Mouse (Mus musculus): Measurements from ENCODE around the gene Dclk1.
A peak's percentile ranks its signal among the peaks of the same experiment; 100 is the strongest.
"Not testable (repeated sequence)": the region's sequence is repeated elsewhere in the genome, so short reads cannot be mapped to it uniquely, and the experiment has no call there.

Dclk1 gene

DNA sequence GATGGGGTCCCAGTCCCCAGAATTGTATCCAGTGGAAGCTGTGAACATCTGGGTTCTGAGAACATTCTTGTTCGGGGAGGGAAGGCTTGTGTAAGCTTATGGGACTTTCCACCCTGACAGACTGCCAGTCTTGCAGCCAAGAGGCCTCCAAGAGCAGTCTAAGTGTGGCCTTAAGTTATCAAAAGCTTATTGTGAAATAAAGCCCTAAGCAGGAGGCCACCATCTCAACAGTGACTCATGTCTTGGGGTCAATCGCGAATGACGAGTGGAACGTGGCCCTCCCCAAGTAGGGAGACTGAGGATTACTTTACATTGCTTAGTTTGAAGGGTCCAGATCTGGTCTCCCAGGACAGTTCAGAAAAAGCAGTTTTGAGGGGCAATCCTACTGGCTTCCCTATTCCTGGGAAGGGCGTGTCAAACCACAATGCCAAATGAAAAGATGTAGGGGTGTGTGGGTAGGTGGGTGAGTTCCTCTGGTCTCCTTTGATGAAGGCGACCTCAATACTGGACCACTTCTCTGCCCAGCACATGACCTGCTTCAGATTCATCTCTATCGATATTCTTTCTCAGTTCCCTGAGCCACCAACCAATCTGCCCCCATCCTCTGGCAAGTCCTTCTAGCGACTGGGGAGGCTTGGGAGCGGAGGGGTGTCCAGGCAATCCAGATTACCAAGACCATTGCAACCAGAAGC is at the start of gene Dclk1:
Gene Dclk1 (plus strand): TSS at position 635 of the 692 bp plus-strand sequence.
- peak; percentile 14 for DNase-seq (ENCODE audit: low spot score)

- DNase-seq (ENCODE audit: low spot score): no peak
These were observed 48.8 kb upstream of the Dclk1 start for GRCm38 (mm10) chr3:55193351-55193750.

DNA sequence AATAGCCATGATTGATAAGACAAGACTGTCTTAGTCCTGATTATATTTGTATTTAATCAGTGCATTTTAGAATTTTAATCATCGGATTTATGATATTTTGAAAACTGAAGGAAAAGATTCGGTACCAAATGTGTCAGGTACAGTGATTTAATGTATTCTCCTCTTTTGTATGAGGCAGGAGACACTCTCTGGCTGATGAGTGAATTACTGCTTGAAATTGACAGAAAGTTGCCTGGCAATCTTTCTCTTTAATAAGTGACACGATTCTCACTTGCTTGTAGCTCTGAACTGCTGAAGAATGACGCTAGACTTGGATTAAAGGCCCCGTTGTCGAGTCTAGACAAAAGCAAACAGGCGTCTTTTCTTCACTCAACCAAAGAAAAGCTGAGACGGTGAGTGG is 47.4 kb upstream of the Dclk1 start:
- DNase-seq (ENCODE audit: low spot score): no peak

DNA sequence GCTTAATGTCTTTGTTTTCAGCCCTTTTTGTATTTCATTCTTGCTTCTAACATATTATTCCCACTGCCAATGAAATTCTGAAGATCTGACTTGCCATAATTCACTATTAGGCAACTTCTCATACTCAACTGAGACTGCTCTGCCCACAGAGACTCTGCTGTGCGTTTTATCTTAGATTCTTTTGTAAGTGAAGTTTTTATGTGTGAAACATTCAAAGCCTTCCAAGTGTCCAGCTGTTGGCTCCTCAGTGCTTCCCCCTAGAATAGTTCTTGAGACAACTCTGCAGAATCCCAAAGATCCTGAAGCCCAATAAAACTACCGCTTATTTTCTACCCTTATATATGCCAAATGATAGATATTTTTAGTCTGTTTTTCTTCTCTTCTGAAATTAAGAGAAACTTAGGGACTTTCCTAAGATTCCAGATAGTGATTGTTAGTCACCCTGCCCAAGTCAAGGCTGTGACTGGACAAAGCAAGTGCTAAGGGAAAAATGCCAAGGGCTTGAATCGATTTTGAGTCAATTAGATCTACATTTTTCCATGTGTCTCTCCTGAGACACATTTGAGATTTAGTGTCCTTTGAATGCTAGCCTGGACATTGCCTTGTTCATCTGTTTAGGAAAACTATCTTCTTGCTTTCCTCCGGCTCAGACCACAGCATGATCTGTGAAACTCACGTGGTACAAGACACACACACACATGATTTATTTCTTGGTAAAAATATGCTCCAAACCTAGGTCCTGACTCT is 46.4 kb upstream of the Dclk1 start:
- no peak for DNase-seq (ENCODE audit: low spot score)

GRCm38 (mm10) chr3:55196328-55196710 is 45.8 kb upstream of the Dclk1 start:
- DNase-seq (ENCODE audit: low spot score): no peak

DNA sequence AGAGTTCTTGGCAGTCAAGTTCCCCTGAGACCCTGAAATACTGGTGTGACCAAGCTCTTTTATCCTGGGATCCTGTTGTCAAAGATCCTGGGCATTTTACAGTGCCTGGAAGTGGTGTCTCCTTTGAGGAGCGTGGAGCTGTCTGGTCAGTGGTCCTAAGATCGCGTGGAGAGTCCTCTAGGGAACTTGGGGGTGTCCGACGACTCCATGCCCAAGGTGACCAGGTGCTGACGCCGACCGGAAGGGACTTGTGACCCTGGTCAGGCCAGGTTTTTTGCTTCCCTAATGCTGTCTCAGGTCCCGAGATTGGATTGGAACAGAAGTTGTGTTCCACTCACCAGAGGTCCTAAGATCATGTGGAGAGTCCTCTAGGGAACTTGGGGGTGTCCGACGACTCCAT is 38.5 kb upstream of the Dclk1 start:
- DNase-seq (ENCODE audit: low spot score): not testable (repeated sequence)

DNA sequence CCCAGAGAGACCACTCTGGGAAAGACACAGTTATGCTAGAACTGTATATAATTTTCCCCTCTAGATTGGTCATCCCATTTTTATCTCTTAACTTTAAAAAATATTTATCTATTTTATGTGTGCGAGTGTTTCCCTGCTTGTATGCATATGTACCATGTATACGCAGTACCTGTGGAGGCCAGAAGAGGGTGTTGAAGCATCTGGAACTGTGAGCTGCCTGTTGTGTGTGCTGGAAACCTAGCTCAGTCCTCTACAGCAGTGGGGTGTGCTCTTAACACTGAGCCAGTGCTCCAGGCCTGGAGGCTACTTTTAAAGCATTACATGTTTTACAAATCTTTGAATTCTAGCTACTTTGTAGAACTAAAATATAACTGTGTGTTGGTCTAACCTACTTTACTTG is 35.8 kb upstream of the Dclk1 start:
- no peak for DNase-seq (ENCODE audit: low spot score)

- no peak for DNase-seq (ENCODE audit: low spot score)
These were observed 34.5 kb upstream of the Dclk1 start for GRCm38 (mm10) chr3:55207665-55208064.

- DNase-seq (ENCODE audit: low spot score): no peak
These were observed 29.9 kb upstream of the Dclk1 start for GRCm38 (mm10) chr3:55212254-55212653.

- DNase-seq (ENCODE audit: low spot score): no peak
These were observed 28.4 kb upstream of the Dclk1 start for GRCm38 (mm10) chr3:55213785-55214184.

DNA sequence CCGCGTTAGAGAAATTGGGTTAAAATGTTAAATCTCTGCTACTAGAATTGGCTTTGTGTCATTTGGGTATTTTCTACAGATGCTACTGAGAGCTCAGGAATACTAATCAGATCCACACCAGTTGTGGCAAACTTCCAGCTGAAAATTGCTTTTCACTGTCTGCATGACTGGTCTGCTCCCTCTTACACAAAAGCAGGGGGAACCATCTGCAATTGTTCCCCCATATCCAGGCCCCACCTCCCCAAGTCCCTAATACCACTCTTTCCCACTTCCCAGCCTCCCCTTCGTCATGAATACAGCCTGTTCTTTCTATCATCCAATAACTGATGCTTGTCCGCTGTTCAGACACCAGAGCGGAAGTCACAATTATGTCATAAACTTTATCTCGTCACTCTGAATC is 27.8 kb upstream of the Dclk1 start:
- no peak for DNase-seq (ENCODE audit: low spot score)

DNA sequence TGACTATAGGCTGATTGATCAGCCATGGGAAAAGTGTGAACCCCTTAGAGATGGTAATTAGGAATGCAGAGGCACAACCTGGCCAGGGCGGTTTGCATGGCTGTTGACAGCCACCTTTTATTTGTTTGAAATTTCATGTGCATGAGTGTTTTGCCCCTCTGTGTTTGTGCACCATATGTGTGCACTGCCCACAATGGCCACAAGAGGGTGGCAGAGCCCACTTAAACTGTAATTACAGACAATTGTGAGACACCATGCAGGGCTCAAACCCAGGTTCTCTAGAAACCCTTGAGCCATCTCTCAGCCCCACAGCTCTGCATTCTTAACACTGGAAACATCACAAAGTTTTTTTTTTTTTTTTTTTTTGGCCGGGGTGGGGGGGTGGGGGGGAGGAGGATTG is 19.7 kb upstream of the Dclk1 start:
- no peak for DNase-seq (ENCODE audit: low spot score)

GRCm38 (mm10) chr3:55223862-55224261 is 18.3 kb upstream of the Dclk1 start:
- no peak for DNase-seq (ENCODE audit: low spot score)

DNA sequence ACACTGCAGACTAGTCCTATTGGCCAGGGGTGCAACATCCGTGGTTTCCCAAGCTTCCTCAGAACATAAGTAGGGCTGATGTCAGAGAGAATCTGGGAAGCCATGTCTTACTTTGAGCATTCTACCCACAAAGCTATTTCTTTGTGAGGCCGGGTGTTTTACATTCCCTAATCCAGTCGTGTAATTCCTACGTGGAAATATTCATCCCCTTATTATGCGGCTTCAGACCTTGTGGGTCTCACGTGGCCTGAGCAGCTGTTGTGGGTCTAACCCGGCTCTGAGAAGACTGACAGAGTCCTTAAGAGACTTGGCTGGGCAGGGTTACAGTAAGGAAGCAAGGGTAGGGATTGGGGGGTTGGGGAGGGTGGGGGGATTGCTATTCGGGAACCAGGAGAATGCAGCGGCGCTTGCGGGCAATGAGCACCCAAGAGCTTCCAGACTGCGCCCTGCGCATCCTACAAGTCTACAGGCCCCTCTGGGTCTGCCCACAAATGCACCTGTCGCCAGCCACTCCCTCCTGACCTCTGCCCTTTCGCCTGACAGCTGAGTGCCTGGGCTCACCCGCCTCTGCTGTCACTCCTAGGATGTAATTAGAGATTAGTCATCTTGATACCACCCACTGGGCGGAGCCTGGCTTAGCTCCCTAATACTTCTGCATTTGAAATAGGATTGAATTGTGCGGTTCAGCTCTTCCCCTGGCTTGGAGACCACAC is 15.5 kb upstream of the Dclk1 start:
- DNase-seq (ENCODE audit: low spot score): no peak

GRCm38 (mm10) chr3:55227214-55227581 is 15.0 kb upstream of the Dclk1 start:
- DNase-seq (ENCODE audit: low spot score): no peak

DNA sequence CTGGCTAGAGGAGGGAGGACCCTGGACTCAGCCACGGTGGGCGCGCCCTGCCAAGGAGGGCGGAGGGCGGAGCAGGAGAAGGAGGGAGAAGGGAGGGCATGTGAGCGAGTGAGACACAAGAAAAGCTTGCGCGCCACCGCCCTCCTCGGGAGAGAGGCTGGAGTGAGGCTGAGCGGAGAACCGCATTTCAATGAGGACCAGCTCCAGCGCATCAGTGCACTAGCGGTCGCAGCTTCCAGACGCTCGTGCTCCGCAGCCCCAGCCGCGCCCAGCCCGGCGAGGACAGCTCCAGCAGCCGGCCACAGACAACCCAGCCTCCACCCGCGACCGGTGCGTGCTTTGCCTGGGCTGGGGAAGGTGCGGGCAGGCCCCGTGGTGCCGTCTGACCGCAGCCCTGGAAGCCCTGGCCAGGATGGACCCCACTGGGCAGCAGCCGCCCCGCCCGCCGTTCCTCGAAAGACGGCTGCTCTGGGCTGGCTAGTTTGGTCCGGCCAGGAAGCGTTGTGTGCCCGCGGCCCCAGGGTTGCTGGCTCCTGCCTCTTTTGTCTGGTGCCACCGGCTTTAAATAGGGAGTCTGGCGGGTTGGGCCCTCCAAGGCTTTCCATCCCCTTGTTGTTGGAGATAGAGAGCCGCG is 375 bp downstream of the Dclk1 start:
- DNase-seq (ENCODE audit: low spot score): peak; percentile 59

GRCm38 (mm10) chr3:55243056-55243471 is 900 bp downstream of the Dclk1 start:
- no peak for DNase-seq (ENCODE audit: low spot score)

GRCm38 (mm10) chr3:55244087-55244486 is 1.9 kb downstream of the Dclk1 start:
- DNase-seq (ENCODE audit: low spot score): no peak

- no peak for DNase-seq (ENCODE audit: low spot score)
These were observed 4.6 kb downstream of the Dclk1 start for GRCm38 (mm10) chr3:55246618-55247272.

DNA sequence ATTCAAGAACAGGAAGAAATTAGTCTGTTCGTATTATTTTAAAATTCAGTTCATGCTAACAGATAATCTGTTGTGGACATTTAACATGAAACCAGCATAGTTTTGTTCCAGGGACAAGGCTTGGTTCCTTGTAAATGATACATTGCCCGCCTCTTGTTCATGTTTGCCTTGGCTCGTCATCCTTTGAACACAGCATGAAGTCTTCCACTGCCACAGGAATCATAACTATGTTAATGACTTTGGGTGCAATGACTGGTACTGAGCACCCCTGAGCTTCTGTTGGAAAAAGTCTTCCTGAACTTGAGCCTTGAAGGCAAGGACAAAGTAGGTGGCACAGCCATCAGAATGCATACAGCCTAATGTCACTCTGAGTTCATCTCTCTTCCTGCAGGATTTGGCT is 5.9 kb downstream of the Dclk1 start:
- no peak for DNase-seq (ENCODE audit: low spot score)

GRCm38 (mm10) chr3:55248508-55248907 is 6.3 kb downstream of the Dclk1 start:
- no peak for DNase-seq (ENCODE audit: low spot score)

GRCm38 (mm10) chr3:55250631-55251030 is 8.5 kb downstream of the Dclk1 start:
- DNase-seq (ENCODE audit: low spot score): no peak

Measured in urinary bladder, postnatal 25 days (tissue).